Mouse (Mus musculus): ENCODE measurements around the gene Grm8.

DNA sequence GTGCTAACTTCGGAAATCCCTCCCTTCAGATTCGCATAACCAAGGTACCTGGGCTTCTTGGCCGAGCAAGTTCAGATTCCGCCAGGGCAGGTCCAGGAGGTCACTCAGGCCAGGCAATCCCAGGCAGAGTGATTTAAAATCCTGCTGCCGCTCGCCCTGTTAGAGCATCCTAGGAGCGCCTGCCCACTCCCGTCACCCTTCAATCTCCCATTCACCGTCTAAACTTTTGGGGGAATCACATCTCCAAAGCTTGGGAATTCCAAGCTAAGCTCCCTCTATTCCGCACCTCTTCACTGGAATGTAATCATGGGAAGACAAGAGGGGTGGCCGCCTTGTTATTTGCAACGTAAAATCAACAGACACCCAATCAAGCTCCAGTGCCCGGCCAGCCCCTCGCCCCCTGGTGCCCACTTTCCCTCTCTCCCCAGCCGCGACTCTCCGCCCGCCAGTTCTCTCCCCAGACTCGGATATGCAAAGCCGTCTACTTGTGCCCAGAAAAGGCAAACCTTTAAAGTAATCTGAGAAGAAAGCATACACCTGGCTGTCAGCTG lies 652 bp downstream of the Grm8 start:
- no peak for TF ChIP-seq POLR2A (IDR thresholded peaks at IDR 0.05; ENCODE audit: low read depth, low read length)
- TF ChIP-seq CTCF (IDR thresholded peaks at IDR 0.05; ENCODE audit: borderline replicate concordance, insufficient read depth, low read length): no peak

Measured in embryonic fibroblast, embryonic 13.5 days (primary cell).